Mouse (Mus musculus) testis, adult 2 months (tissue): ENCODE measurements around the gene Glce. TPM values are rescaled to one million over a fixed set of nuclear protein-coding genes. Genes with fewer than 3 reads are reported as not detected.

ENCODE experiments used
- H3K27ac ChIP-seq: fragments of 200-500 bp; 2 replicates; pipeline ENCODE4 v1.5.1; 2012; ENCODE audit warnings: low read depth, low read length; ENCODE audit not compliant: control insufficient read depth, insufficient read depth
- H3K27me3 ChIP-seq: fragments of 200-500 bp; 2 replicates; pipeline ENCODE4 v1.6.1; 2012; ENCODE audit warnings: mild to moderate bottlenecking, low read length, moderate library complexity; ENCODE audit not compliant: control insufficient read depth, insufficient read depth
- H3K36me3 ChIP-seq: fragments of 200-500 bp; 2 replicates; pipeline ENCODE4 v1.6.1; 2012; ENCODE audit warnings: mild to moderate bottlenecking, low read length; ENCODE audit not compliant: control insufficient read depth, insufficient read depth
- H3K4me1 ChIP-seq: fragments of 200-500 bp; 2 replicates; pipeline ENCODE4 v1.6.1; 2012; ENCODE audit warnings: low read length; ENCODE audit not compliant: control insufficient read depth, insufficient read depth
- H3K4me3 ChIP-seq: fragments of 200-500 bp; 2 replicates; pipeline ENCODE4 v1.5.1; 2012; ENCODE audit warnings: low read depth, mild to moderate bottlenecking, low read length, moderate library complexity, mixed read lengths; ENCODE audit not compliant: control insufficient read depth
- CTCF ChIP-seq: fragments of 200-500 bp; IDR thresholded peaks from 2 replicates; pipeline ENCODE4 v1.5.1; 2012; ENCODE audit warnings: low read depth, mild to moderate bottlenecking, inconsistent platforms, low read length, moderate library complexity; ENCODE audit not compliant: control insufficient read depth, insufficient read depth, insufficient replicate concordance
- POLR2A ChIP-seq: fragments of 200-500 bp; IDR thresholded peaks from 2 replicates; pipeline ENCODE4 v1.6.1; 2012; ENCODE audit warnings: low read depth, mild to moderate bottlenecking, inconsistent platforms, low read length, moderate library complexity; ENCODE audit not compliant: control insufficient read depth
- polyA plus RNA-seq: library from polyadenylated mRNA; depleted of rRNA; stranded (reverse); fragments of >200 nt; gene quantifications from 2 replicates; pipeline ENCODE4 v1.2.3, GENCODE M21; 2012

Gene Glce
- polyA plus RNA-seq, 1 experiment, result 3.3 TPM

- TF ChIP-seq POLR2A, result no peak
- TF ChIP-seq CTCF, result no peak
- Histone ChIP-seq H3K36me3 (no peaks in the 10 kb centered on the region), H3K27ac (no peak overlapping the region), H3K4me3 (no peak overlapping the region), H3K27me3 (no peaks in the 10 kb centered on the region), H3K4me1 (no peaks in the 10 kb centered on the region)
These were observed 39.5 kb downstream of the Glce start for GRCm38 (mm10) chr9:62082986-62083385.

GRCm38 (mm10) chr9:62081542-62081941 lies 40.9 kb downstream of the Glce start:
- Histone ChIP-seq H3K4me1 (no peaks in the 10 kb centered on the region), H3K4me3 (no peak overlapping the region), H3K27me3 (no peaks in the 10 kb centered on the region), H3K36me3 (no peaks in the 10 kb centered on the region), H3K27ac (no peak overlapping the region)
- TF ChIP-seq POLR2A, result no peak
- no peak for TF ChIP-seq CTCF

GRCm38 (mm10) chr9:62080028-62080760 lies 42.3 kb downstream of the Glce start:
- Histone ChIP-seq H3K36me3 (no peaks in the 10 kb centered on the region), H3K27me3 (no peaks in the 10 kb centered on the region), H3K27ac (no peak overlapping the region), H3K4me3 (no peak overlapping the region), H3K4me1 (no peaks in the 10 kb centered on the region)
- TF ChIP-seq CTCF (no peak), POLR2A (no peak)

GRCm38 (mm10) chr9:62062234-62062633 lies 60.2 kb downstream of the Glce start:
- Histone ChIP-seq H3K4me1 (no peaks in the 10 kb centered on the region), H3K27me3 (no peaks in the 10 kb centered on the region), H3K36me3 (no peaks in the 10 kb centered on the region), H3K4me3 (no peak overlapping the region), H3K27ac (no peak overlapping the region)
- no peak for TF ChIP-seq CTCF
- no peak for TF ChIP-seq POLR2A

GRCm38 (mm10) chr9:62060431-62060830 lies 62.0 kb downstream of the Glce start:
- TF ChIP-seq POLR2A, result no peak
- TF ChIP-seq CTCF, result no peak
- no peaks in the 10 kb centered on the region for H3K36me3 ChIP-seq
- H3K4me3 ChIP-seq, result no peak overlapping the region
- no peak overlapping the region for H3K27ac ChIP-seq
- no peaks in the 10 kb centered on the region for H3K27me3 ChIP-seq
- H3K4me1 ChIP-seq, result no peaks in the 10 kb centered on the region

GRCm38 (mm10) chr9:62059941-62060340 lies 62.5 kb downstream of the Glce start:
- H3K27me3 ChIP-seq, result no peaks in the 10 kb centered on the region
- H3K4me3 ChIP-seq, result no peak overlapping the region
- no peak overlapping the region for H3K27ac ChIP-seq
- no peak for TF ChIP-seq POLR2A
- TF ChIP-seq CTCF, result no peak
- H3K36me3 ChIP-seq, result no peaks in the 10 kb centered on the region
- no peaks in the 10 kb centered on the region for H3K4me1 ChIP-seq

GRCm38 (mm10) chr9:62057881-62058506 lies 64.5 kb downstream of the Glce start:
- Histone ChIP-seq H3K4me3 (no peak overlapping the region), H3K36me3 (no peaks in the 10 kb centered on the region), H3K27ac (no peak overlapping the region), H3K27me3 (no peaks in the 10 kb centered on the region), H3K4me1 (no peaks in the 10 kb centered on the region)
- TF ChIP-seq CTCF (no peak), POLR2A (no peak)

GRCm38 (mm10) chr9:62056206-62056605 lies 66.2 kb downstream of the Glce start:
- H3K4me3 ChIP-seq, result no peak overlapping the region
- TF ChIP-seq CTCF (no peak), POLR2A (no peak)
- no peaks in the 10 kb centered on the region for H3K27me3 ChIP-seq
- H3K27ac ChIP-seq, result no peak overlapping the region
- no peaks in the 10 kb centered on the region for H3K4me1 ChIP-seq
- no peaks in the 10 kb centered on the region for H3K36me3 ChIP-seq
